Mouse (Mus musculus) heart, embryonic 16.5 days (tissue): Measurements from ENCODE around the gene Pitpnm1. TPM values are rescaled to one million over a fixed set of nuclear protein-coding genes. Genes with fewer than 3 reads are reported as not detected.

Source experiments
- ATAC-seq: fragments of 200-750 bp; cut with Nextera tagmentation; replicated peaks from 2 replicates; pipeline ENCODE4 v1.8.0; 2017; ENCODE audit warnings: moderate number of reproducible peaks; ENCODE audit not compliant: insufficient read depth, low FRiP score; ENCODE audit errors: extremely low read depth
- H3K27ac ChIP-seq: fragments of 300-500 bp; sonication (generic); 2 replicates; pipeline ENCODE4 v1.5.1; 2014; ENCODE audit warnings: mild to moderate bottlenecking, low read length, control low read depth, moderate library complexity
- H3K27me3 ChIP-seq: fragments of 300-500 bp; sonication (generic); 2 replicates; pipeline ENCODE4 v1.6.1; 2014; ENCODE audit warnings: low read length, mixed read lengths; ENCODE audit not compliant: control insufficient read depth, insufficient read depth
- H3K36me3 ChIP-seq: fragments of 300-500 bp; sonication (generic); 2 replicates; pipeline ENCODE4 v1.6.1; 2014; ENCODE audit not compliant: control insufficient read depth, insufficient read depth
- H3K4me1 ChIP-seq: fragments of 300-500 bp; sonication (generic); 2 replicates; pipeline ENCODE4 v1.6.1; 2014; ENCODE audit warnings: low read length, mixed read lengths; ENCODE audit not compliant: control insufficient read depth, insufficient read depth
- H3K4me2 ChIP-seq: fragments of 300-500 bp; sonication (generic); 2 replicates; pipeline ENCODE4 v1.6.1; 2014; ENCODE audit warnings: low read depth, mild to moderate bottlenecking, control low read depth, low read length
- H3K4me3 ChIP-seq: fragments of 300-500 bp; sonication (generic); 2 replicates; pipeline ENCODE4 v1.5.1; 2014; ENCODE audit warnings: mild to moderate bottlenecking, control low read depth, low read length
- H3K9ac ChIP-seq: fragments of 300-500 bp; sonication (generic); 2 replicates; pipeline ENCODE4 v1.6.1; 2014; ENCODE audit warnings: low read length, control low read depth
- H3K9me3 ChIP-seq: fragments of 300-500 bp; sonication (generic); replicated peaks from 2 replicates; pipeline ENCODE4 v1.6.1; 2016; ENCODE audit warnings: low read length; ENCODE audit not compliant: control insufficient read depth
- WGBS: fragments of 180-500 bp; shearing (Covaris S2); extraction: QIAGEN DNeasy Blood & Tissue Kit; methylation state at CpG from one replicate; pipeline ENCODE4 v1.1.7; 2014; 5-methylcytosine and 5-hydroxymethylcytosine counted together
- polyA plus RNA-seq: library from polyadenylated mRNA; unstranded; fragments of >200 nt; fragmentation: Nextera tagmentation; extraction: Ambion mirVana; gene quantifications from 2 replicates; pipeline ENCODE4 v1.2.1, GENCODE M21; 2015

Pitpnm1 gene
- polyA plus RNA-seq, 1 experiment from 2014 or later: 29.4 TPM

GRCm38 (mm10) chr19:4144550-4145498, 45.0 kb downstream of the Pitpnm1 start:
- Histone ChIP-seq H3K36me3 (no peaks in the 10 kb centered on the region), H3K9ac (no peak overlapping the region), H3K4me1 (peaks cover 8% of the 10 kb centered on the region), H3K27me3 (no peaks in the 10 kb centered on the region), H3K4me3 (no peak overlapping the region), H3K4me2 (no peak overlapping the region), H3K27ac (peak overlapping the region; percentile 60), H3K9me3 (no peaks in the 10 kb centered on the region; the same call in 1 of the 2 replicates)
- 72% methylated on average over 16 of the region's 16 CpGs for WGBS
- no peak for ATAC-seq

- no peak overlapping the region for H3K4me2 ChIP-seq
- H3K4me3 ChIP-seq: no peak overlapping the region
- H3K27ac ChIP-seq: no peak overlapping the region
- H3K9ac ChIP-seq: no peak overlapping the region
- ATAC-seq: no peak
- H3K36me3 ChIP-seq: peaks cover 4% of the 10 kb centered on the region
- no peaks in the 10 kb centered on the region for H3K27me3 ChIP-seq
- H3K4me1 ChIP-seq: peaks cover 9% of the 10 kb centered on the region
- H3K9me3 ChIP-seq: no peaks in the 10 kb centered on the region; the same call in 1 of the 2 replicates
- WGBS: 89% methylated on average over 5 of the region's 5 CpGs
Measured at GRCm38 (mm10) chr19:4145936-4146335, 46.1 kb downstream of the Pitpnm1 start.

GRCm38 (mm10) chr19:4146366-4147021, 46.7 kb downstream of the Pitpnm1 start:
- H3K9ac ChIP-seq: no peak overlapping the region
- H3K36me3 ChIP-seq: peaks cover 8% of the 10 kb centered on the region
- no peak overlapping the region for H3K27ac ChIP-seq
- H3K4me3 ChIP-seq: no peak overlapping the region
- 60% methylated on average over 12 of the region's 12 CpGs for WGBS
- peaks cover 9% of the 10 kb centered on the region for H3K4me1 ChIP-seq
- no peak for ATAC-seq
- no peak overlapping the region for H3K4me2 ChIP-seq
- no peaks in the 10 kb centered on the region for H3K27me3 ChIP-seq
- no peaks in the 10 kb centered on the region; the same call in 1 of the 2 replicates for H3K9me3 ChIP-seq

- H3K9me3 ChIP-seq: no peaks in the 10 kb centered on the region; the same call in 1 of the 2 replicates
- H3K36me3 ChIP-seq: peaks cover 8% of the 10 kb centered on the region
- H3K27me3 ChIP-seq: no peaks in the 10 kb centered on the region
- no peak for ATAC-seq
- H3K27ac ChIP-seq: no peak overlapping the region
- H3K4me2 ChIP-seq: no peak overlapping the region
- 52% methylated on average over 3 of the region's 3 CpGs for WGBS
- peaks cover 12% of the 10 kb centered on the region for H3K4me1 ChIP-seq
- H3K9ac ChIP-seq: no peak overlapping the region
- no peak overlapping the region for H3K4me3 ChIP-seq
Measured at GRCm38 (mm10) chr19:4147022-4147405, 47.2 kb downstream of the Pitpnm1 start.

- Histone ChIP-seq H3K27me3 (no peaks in the 10 kb centered on the region), H3K9ac (peak overlapping the region; percentile 48), H3K9me3 (no peaks in the 10 kb centered on the region; the same call in 1 of the 2 replicates), H3K4me3 (peak overlapping the region; percentile 83), H3K27ac (peak overlapping the region; percentile 54), H3K4me2 (peak overlapping the region; percentile 76), H3K4me1 (peaks cover 12% of the 10 kb centered on the region), H3K36me3 (peaks cover 12% of the 10 kb centered on the region)
- 39% methylated on average over 9 of the region's 9 CpGs for WGBS
- ATAC-seq: no peak
Measured at GRCm38 (mm10) chr19:4147782-4148490, 48.1 kb downstream of the Pitpnm1 start.

GRCm38 (mm10) chr19:4148491-4148806, 48.7 kb downstream of the Pitpnm1 start, which contains the start of gene Coro1b:
TSS of gene Coro1b (plus strand) at chr19:4148619.
- Histone ChIP-seq H3K4me2 (peak within 1 kb of the TSS; percentile 76), H3K27me3 (no peaks in the 10 kb centered on the region), H3K9me3 (no peaks in the 10 kb centered on the region; the same call in 1 of the 2 replicates), H3K4me1 (peaks cover 12% of the 10 kb centered on the region), H3K9ac (peak within 1 kb of the TSS; percentile 95), H3K36me3 (peaks cover 12% of the 10 kb centered on the region), H3K27ac (peak within 1 kb of the TSS; percentile 82), H3K4me3 (peak within 1 kb of the TSS; percentile 83)
- ATAC-seq: peak; percentile 94
- WGBS: under 1% methylated on average over 33 of the region's 33 CpGs

GRCm38 (mm10) chr19:4148819-4149218, 49.0 kb downstream of the Pitpnm1 start:
- Histone ChIP-seq H3K4me2 (peak overlapping the region; percentile 76), H3K9ac (peak overlapping the region; percentile 95), H3K27me3 (no peaks in the 10 kb centered on the region), H3K36me3 (peaks cover 12% of the 10 kb centered on the region), H3K4me3 (peak overlapping the region; percentile 83), H3K27ac (peak overlapping the region; percentile 82), H3K9me3 (no peaks in the 10 kb centered on the region; the same call in 1 of the 2 replicates), H3K4me1 (peaks cover 12% of the 10 kb centered on the region)
- peak; percentile 21; the same call in 1 of the 2 replicates for ATAC-seq
- 2% methylated on average over 7 of the region's 8 CpGs for WGBS

- ATAC-seq: no peak
- Histone ChIP-seq H3K4me3 (peak overlapping the region; percentile 83), H3K27ac (peak overlapping the region; percentile 82; the same call in 1 of the 2 replicates), H3K4me1 (peaks cover 12% of the 10 kb centered on the region), H3K4me2 (peak overlapping the region; percentile 76), H3K9me3 (no peaks in the 10 kb centered on the region; the same call in 1 of the 2 replicates), H3K27me3 (no peaks in the 10 kb centered on the region), H3K36me3 (peaks cover 12% of the 10 kb centered on the region), H3K9ac (peak overlapping the region; percentile 95)
- 80% methylated on average over 11 of the region's 11 CpGs for WGBS
Measured at GRCm38 (mm10) chr19:4149283-4149682, 49.5 kb downstream of the Pitpnm1 start.
